Mouse (Mus musculus) forebrain, postnatal 0 days (tissue): Measurements from ENCODE around the gene Lcmt2. TPM values are rescaled to one million over a fixed set of nuclear protein-coding genes. Genes with fewer than 3 reads are reported as not detected.
"Not testable (repeated sequence)": the region's sequence is repeated elsewhere in the genome, so short reads cannot be mapped to it uniquely, and the experiment has no call there.

Experiments
- ATAC-seq: fragments of 200-750 bp; cut with Nextera tagmentation; 2 replicates; pipeline ENCODE4 v1.8.0; 2017; ENCODE audit warnings: mild to moderate bottlenecking, moderate library complexity
- DNase-seq: peaks from one replicate; pipeline ENCODE4 v3.0.0-alpha.2; 2015
- H3K27ac ChIP-seq: fragments of 300-500 bp; sonication (generic); 2 replicates; pipeline ENCODE4 v1.5.1; 2014; ENCODE audit warnings: low read depth, mild to moderate bottlenecking, antibody characterized with exemption, low read length, moderate library complexity, mixed read lengths
- H3K27me3 ChIP-seq: fragments of 300-500 bp; sonication (generic); 2 replicates; pipeline ENCODE4 v1.6.1; 2014; ENCODE audit warnings: mild to moderate bottlenecking, low read length, mixed read lengths; ENCODE audit not compliant: insufficient read depth
- H3K36me3 ChIP-seq: fragments of 300-500 bp; sonication (generic); 2 replicates; pipeline ENCODE4 v1.6.1; 2014; ENCODE audit warnings: mild to moderate bottlenecking, moderate library complexity; ENCODE audit not compliant: insufficient read depth
- H3K4me1 ChIP-seq: fragments of 300-500 bp; sonication (generic); 2 replicates; pipeline ENCODE4 v1.6.1; 2014; ENCODE audit warnings: antibody characterized with exemption; ENCODE audit not compliant: insufficient read depth
- H3K4me2 ChIP-seq: fragments of 300-500 bp; sonication (generic); 2 replicates; pipeline ENCODE4 v1.6.1; 2014; ENCODE audit warnings: low read depth, mild to moderate bottlenecking, moderate library complexity
- H3K4me3 ChIP-seq: fragments of 300-500 bp; sonication (generic); 2 replicates; pipeline ENCODE4 v1.5.1; 2014; ENCODE audit warnings: low read depth, low read length, mixed read lengths
- H3K9ac ChIP-seq: fragments of 300-500 bp; sonication (generic); 2 replicates; pipeline ENCODE4 v1.6.1; 2014; ENCODE audit warnings: mild to moderate bottlenecking
- H3K9me3 ChIP-seq: fragments of 300-500 bp; sonication (generic); 2 replicates; pipeline ENCODE4 v1.6.1; 2016; ENCODE audit warnings: low read length
- CTCF ChIP-seq: sonication (generic); IDR thresholded peaks from 2 replicates; pipeline ENCODE4 v1.5.1; 2016; ENCODE audit warnings: antibody characterized with exemption, control low read depth, low read depth
- WGBS: fragments of 180-500 bp; shearing (Covaris S2); extraction: QIAGEN DNeasy Blood & Tissue Kit; methylation state at CpG from one replicate; pipeline ENCODE4 v1.1.7; 2014; 5-methylcytosine and 5-hydroxymethylcytosine counted together
- polyA plus RNA-seq: library from polyadenylated mRNA; unstranded; fragments of >200 nt; fragmentation: Nextera tagmentation; extraction: Ambion mirVana; gene quantifications from 2 replicates; pipeline ENCODE4 v1.2.1, GENCODE M21; 2015
- total RNA-seq: library from RNA; depleted of rRNA; stranded (reverse); fragments of >200 nt; gene quantifications from 2 replicates; pipeline ENCODE4 v1.2.3, GENCODE M21; 2014

Lcmt2 gene
- total and polyA plus RNA-seq, 2 experiments from 2014 or later = 12.0 to 16.3 TPM

- no peak for TF ChIP-seq CTCF
- peak overlapping the region; percentile 68 for H3K4me3 ChIP-seq
- peak overlapping the region; percentile 98 for H3K27ac ChIP-seq
- WGBS = 43% methylated on average over 29 of the region's 29 CpGs
- no peaks in the 10 kb centered on the region for H3K27me3 ChIP-seq
- peaks cover 25% of the 10 kb centered on the region for H3K4me1 ChIP-seq
- H3K9me3 ChIP-seq = no peaks in the 10 kb centered on the region
- peaks cover 10% of the 10 kb centered on the region; the same call in 1 of the 2 replicates for H3K36me3 ChIP-seq
- ATAC-seq (no peak), DNase-seq (no peak)
- H3K9ac ChIP-seq = peak overlapping the region; percentile 81
- peak overlapping the region; percentile 61 for H3K4me2 ChIP-seq
Observed at GRCm38 (mm10) chr2:121139266-121140017, 1.0 kb downstream of the Lcmt2 start.

GRCm38 (mm10) chr2:121137371-121137770, 3.1 kb downstream of the Lcmt2 start:
- no peak overlapping the region for H3K4me2 ChIP-seq
- TF ChIP-seq CTCF = no peak
- H3K27me3 ChIP-seq = no peaks in the 10 kb centered on the region
- 98% methylated on average over 4 of the region's 4 CpGs for WGBS
- no peaks in the 10 kb centered on the region for H3K9me3 ChIP-seq
- ATAC-seq = no peak
- 0 out of 2 replicates have a peak, but pooled peaks cover 4% of the 10 kb centered on the region for H3K36me3 ChIP-seq
- DNase-seq = no peak
- H3K27ac ChIP-seq = no peak overlapping the region
- H3K9ac ChIP-seq = no peak overlapping the region
- H3K4me3 ChIP-seq = no peak overlapping the region
- peaks cover 25% of the 10 kb centered on the region for H3K4me1 ChIP-seq

- H3K9me3 ChIP-seq = no peaks in the 10 kb centered on the region
- no peak overlapping the region for H3K27ac ChIP-seq
- H3K9ac ChIP-seq = no peak overlapping the region
- H3K36me3 ChIP-seq = 0 out of 2 replicates have a peak, but pooled peaks cover 4% of the 10 kb centered on the region
- 0 out of 2 replicates have a peak, but pooled peaks cover 3% of the 10 kb centered on the region for H3K4me1 ChIP-seq
- H3K27me3 ChIP-seq = no peaks in the 10 kb centered on the region
- H3K4me2 ChIP-seq = no peak overlapping the region
- H3K4me3 ChIP-seq = no peak overlapping the region
- TF ChIP-seq CTCF = no peak
- 77% methylated on average over 1 of the region's 1 CpGs for WGBS
- DNase-seq = no peak
- no peak for ATAC-seq
Observed at GRCm38 (mm10) chr2:121132822-121133221, 7.6 kb downstream of the Lcmt2 start.

GRCm38 (mm10) chr2:121128865-121129620, 11.4 kb downstream of the Lcmt2 start:
- Histone ChIP-seq H3K27ac (no peak overlapping the region), H3K9ac (no peak overlapping the region), H3K36me3 (no peaks in the 10 kb centered on the region), H3K4me2 (no peak overlapping the region), H3K9me3 (no peaks in the 10 kb centered on the region), H3K4me1 (no peaks in the 10 kb centered on the region), H3K4me3 (no peak overlapping the region), H3K27me3 (no peaks in the 10 kb centered on the region)
- ATAC-seq (no peak), DNase-seq (no peak)
- TF ChIP-seq CTCF = no peak
- WGBS = 71% methylated on average over 9 of the region's 9 CpGs

GRCm38 (mm10) chr2:121127536-121127935, 12.9 kb downstream of the Lcmt2 start:
- no peak for ATAC-seq
- no peak for TF ChIP-seq CTCF
- WGBS = 70% methylated on average over 1 of the region's 1 CpGs
- no peaks in the 10 kb centered on the region for H3K4me1 ChIP-seq
- no peak overlapping the region for H3K9ac ChIP-seq
- no peak overlapping the region for H3K4me2 ChIP-seq
- H3K27me3 ChIP-seq = no peaks in the 10 kb centered on the region
- H3K27ac ChIP-seq = no peak overlapping the region
- DNase-seq = no peak
- no peaks in the 10 kb centered on the region for H3K36me3 ChIP-seq
- no peak overlapping the region for H3K4me3 ChIP-seq
- no peaks in the 10 kb centered on the region for H3K9me3 ChIP-seq

- H3K4me3 ChIP-seq, DNase-seq, H3K9ac ChIP-seq, H3K36me3 ChIP-seq, H3K27me3 ChIP-seq, ATAC-seq, H3K9me3 ChIP-seq, H3K27ac ChIP-seq, H3K4me1 ChIP-seq, H3K4me2 ChIP-seq: not testable (repeated sequence)
- 90% methylated on average over 5 of the region's 5 CpGs for WGBS
Observed at GRCm38 (mm10) chr2:121126302-121126701, 14.2 kb downstream of the Lcmt2 start.

GRCm38 (mm10) chr2:121119260-121119659, 21.2 kb downstream of the Lcmt2 start:
- Histone ChIP-seq H3K27me3 (no peaks in the 10 kb centered on the region), H3K4me2 (no peak overlapping the region), H3K9me3 (no peaks in the 10 kb centered on the region), H3K4me3 (no peak overlapping the region), H3K27ac (no peak overlapping the region), H3K4me1 (no peaks in the 10 kb centered on the region), H3K36me3 (no peaks in the 10 kb centered on the region), H3K9ac (no peak overlapping the region)
- DNase-seq (no peak), ATAC-seq (no peak)
- no peak for TF ChIP-seq CTCF
- WGBS = 82% methylated on average over 3 of the region's 3 CpGs
